Mouse (Mus musculus): Measurements from ENCODE around the gene Lifr. TPM values are rescaled to one million over a fixed set of nuclear protein-coding genes. Genes with fewer than 3 reads are reported as not detected.

Gene Lifr
- total RNA-seq, 2 experiments from 2014 or later = 48.4 to 55.9 TPM

- DNase-seq = peak; percentile 68
These were observed 113.4 kb downstream of the Lifr start for GRCm38 (mm10) chr15:7203606-7204330.

- no peak for DNase-seq
These were observed 114.5 kb downstream of the Lifr start for GRCm38 (mm10) chr15:7204917-7205316.

GRCm38 (mm10) chr15:7206110-7206509, 115.7 kb downstream of the Lifr start:
- no peak for DNase-seq

GRCm38 (mm10) chr15:7207292-7207691, 116.9 kb downstream of the Lifr start:
- no peak for DNase-seq

- DNase-seq = no peak
These were observed 117.8 kb downstream of the Lifr start for GRCm38 (mm10) chr15:7208180-7208579.

GRCm38 (mm10) chr15:7213683-7214082, 123.3 kb downstream of the Lifr start:
- peak; percentile 65 for DNase-seq

GRCm38 (mm10) chr15:7215845-7216244, 125.4 kb downstream of the Lifr start:
- no peak for DNase-seq

GRCm38 (mm10) chr15:7216581-7217272, 126.3 kb downstream of the Lifr start:
- DNase-seq = no peak

- no peak for DNase-seq
These were observed 126.8 kb downstream of the Lifr start for GRCm38 (mm10) chr15:7217273-7217598.

GRCm38 (mm10) chr15:7222809-7223208, 132.4 kb downstream of the Lifr start:
- DNase-seq = peak; percentile 53

- no peak for DNase-seq
These were observed 133.8 kb downstream of the Lifr start for GRCm38 (mm10) chr15:7224151-7224775.

GRCm38 (mm10) chr15:7226225-7226624, 135.8 kb downstream of the Lifr start:
- DNase-seq = peak; percentile 78

GRCm38 (mm10) chr15:7233393-7234090, 143.1 kb downstream of the Lifr start:
- no peak for DNase-seq

- no peak for DNase-seq
These were observed 149.5 kb downstream of the Lifr start for GRCm38 (mm10) chr15:7239904-7240303.

- DNase-seq = no peak
These were observed 150.5 kb downstream of the Lifr start for GRCm38 (mm10) chr15:7240950-7241349.

GRCm38 (mm10) chr15:7242161-7242850, 151.9 kb downstream of the Lifr start:
- DNase-seq = no peak

Other genes starting within 250 kb of the Lifr start
- 1 to 10 TPM; 5.5 to 7.5 TPM for gene Osmr, start 215.6 kb upstream of the Lifr start, total RNA-seq (2021)